Mouse (Mus musculus): ENCODE results near the gene Rps2. TPM values are rescaled to one million over a fixed set of nuclear protein-coding genes. Genes with fewer than 3 reads are reported as not detected.

Gene Rps2
- polyA plus RNA-seq, 1 experiment from 2014 or later, result 1,116 TPM

DNA sequence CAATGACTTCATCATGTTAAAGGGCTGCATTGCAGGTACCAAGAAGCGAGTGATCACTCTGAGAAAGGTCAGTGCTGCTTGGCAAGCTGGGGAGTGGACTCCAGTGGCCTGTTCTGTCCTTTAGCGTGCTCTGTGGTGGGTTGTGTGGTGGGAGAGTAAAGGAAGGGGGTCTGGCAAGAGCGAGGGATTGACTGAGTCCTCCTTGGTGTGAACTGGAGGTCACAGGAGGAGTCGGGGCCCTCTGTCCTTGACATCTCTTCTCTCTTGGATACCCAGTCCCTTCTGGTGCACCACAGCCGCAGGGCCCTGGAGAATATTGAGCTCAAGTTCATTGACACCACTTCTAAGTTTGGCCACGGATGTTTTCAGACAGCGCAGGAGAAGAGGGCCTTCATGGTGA is 17.5 kb downstream of the Rps2 start:
- Histone ChIP-seq H3K27me3 (no peaks in the 10 kb centered on the region), H3K27ac (0 out of 2 replicates have a peak overlapping the region, but pooled peaks have one; percentile 65), H3K36me3 (0 out of 2 replicates have a peak, but pooled peaks cover 4% of the 10 kb centered on the region), H3K4me3 (no peak overlapping the region), H3K9me3 (no peaks in the 10 kb centered on the region), H3K4me2 (replicated peaks) (no peak overlapping the region), H3K9ac (no peak overlapping the region), H3K4me1 (peaks cover 6% of the 10 kb centered on the region)
- ATAC-seq (ENCODE audit: insufficient number of reproducible peaks, insufficient read depth, low FRiP score, low TSS enrichment), result no peak
- WGBS, result 85% methylated on average over 7 of the region's 7 CpGs

GRCm38 (mm10) chr17:24736330-24737051 is 18.6 kb downstream of the Rps2 start, which contains the start of gene Msrb1:
Gene Msrb1 (plus strand): TSS chr17:24736642.
- 0 out of 2 replicates have a peak, but pooled peaks cover 10% of the 10 kb centered on the region for H3K36me3 ChIP-seq
- peak within 1 kb of the TSS; percentile 65 for H3K4me3 ChIP-seq
- H3K9me3 ChIP-seq, result no peaks in the 10 kb centered on the region
- WGBS, result under 1% methylated on average over 29 of the region's 29 CpGs
- no peaks in the 10 kb centered on the region for H3K27me3 ChIP-seq
- peak; percentile 92 for ATAC-seq (ENCODE audit: insufficient number of reproducible peaks, insufficient read depth, low FRiP score, low TSS enrichment)
- peak within 1 kb of the TSS; percentile 65; the same call in 1 of the 2 replicates for H3K27ac ChIP-seq
- H3K9ac ChIP-seq, result peak within 1 kb of the TSS; percentile 67
- H3K4me1 ChIP-seq, result peaks cover 6% of the 10 kb centered on the region
- H3K4me2 ChIP-seq (replicated peaks), result peak within 1 kb of the TSS; percentile 70

GRCm38 (mm10) chr17:24737135-24737810 is 19.4 kb downstream of the Rps2 start:
- 30% methylated on average over 8 of the region's 8 CpGs for WGBS
- H3K9me3 ChIP-seq, result no peaks in the 10 kb centered on the region
- H3K27ac ChIP-seq, result no peak overlapping the region

DNA sequence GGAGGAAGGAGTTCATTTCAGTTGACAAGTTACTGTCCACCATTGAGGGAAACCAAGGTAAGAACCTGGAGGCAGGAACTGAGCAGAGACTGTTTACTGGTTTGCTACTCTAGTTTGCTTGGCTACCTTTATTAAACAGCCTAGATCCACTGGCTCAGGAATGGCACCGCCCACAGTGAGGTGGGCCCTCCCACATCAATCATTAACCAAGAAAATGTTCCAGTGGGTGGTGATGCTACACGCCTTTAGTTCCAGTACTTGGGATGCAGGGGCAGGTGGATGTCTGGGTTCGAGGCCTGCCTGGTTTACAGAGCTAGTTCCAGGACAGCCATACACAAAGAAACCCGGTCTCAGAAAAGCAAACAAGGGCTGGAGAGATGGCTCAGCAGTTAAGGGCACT is 20.3 kb downstream of the Rps2 start:
- Histone ChIP-seq H3K9me3 (no peaks in the 10 kb centered on the region), H3K4me3 (no peak overlapping the region), H3K27ac (no peak overlapping the region), H3K27me3 (no peaks in the 10 kb centered on the region), H3K36me3 (0 out of 2 replicates have a peak, but pooled peaks cover 14% of the 10 kb centered on the region), H3K4me1 (peaks cover 6% of the 10 kb centered on the region), H3K9ac (no peak overlapping the region), H3K4me2 (replicated peaks) (no peak overlapping the region)
- no peak for ATAC-seq (ENCODE audit: insufficient number of reproducible peaks, insufficient read depth, low FRiP score, low TSS enrichment)
- 83% methylated on average over 4 of the region's 4 CpGs for WGBS

More at GRCm38 (mm10) chr17:24737135-24737810, 19.4 kb downstream of the Rps2 start:
- ATAC-seq (ENCODE audit: insufficient number of reproducible peaks, insufficient read depth, low FRiP score, low TSS enrichment), result no peak
- Histone ChIP-seq H3K9ac (peak overlapping the region; percentile 67), H3K4me3 (peak overlapping the region; percentile 65), H3K36me3 (0 out of 2 replicates have a peak, but pooled peaks cover 10% of the 10 kb centered on the region), H3K4me2 (replicated peaks) (peak overlapping the region; percentile 70), H3K4me1 (peaks cover 6% of the 10 kb centered on the region), H3K27me3 (no peaks in the 10 kb centered on the region)

GRCm38 (mm10) chr17:24739926-24740325 is 22.0 kb downstream of the Rps2 start:
- H3K27me3 ChIP-seq, result no peaks in the 10 kb centered on the region
- H3K9ac ChIP-seq, result no peak overlapping the region
- no peaks in the 10 kb centered on the region for H3K9me3 ChIP-seq
- 0 out of 2 replicates have a peak, but pooled peaks cover 14% of the 10 kb centered on the region for H3K36me3 ChIP-seq
- H3K4me3 ChIP-seq, result no peak overlapping the region
- peaks cover 6% of the 10 kb centered on the region for H3K4me1 ChIP-seq
- no peak overlapping the region for H3K27ac ChIP-seq
- 79% methylated on average over 8 of the region's 8 CpGs for WGBS
- no peak overlapping the region for H3K4me2 ChIP-seq (replicated peaks)
- ATAC-seq (ENCODE audit: insufficient number of reproducible peaks, insufficient read depth, low FRiP score, low TSS enrichment), result no peak

GRCm38 (mm10) chr17:24742307-24742706 is 24.4 kb downstream of the Rps2 start:
- no peak overlapping the region for H3K27ac ChIP-seq
- WGBS, result 81% methylated on average over 8 of the region's 8 CpGs
- H3K4me3 ChIP-seq, result no peak overlapping the region
- no peaks in the 10 kb centered on the region for H3K9me3 ChIP-seq
- no peak overlapping the region for H3K4me2 ChIP-seq (replicated peaks)
- H3K27me3 ChIP-seq, result no peaks in the 10 kb centered on the region
- H3K4me1 ChIP-seq, result peaks cover 9% of the 10 kb centered on the region; the same call in 1 of the 2 replicates
- ATAC-seq (ENCODE audit: insufficient number of reproducible peaks, insufficient read depth, low FRiP score, low TSS enrichment), result no peak
- 0 out of 2 replicates have a peak, but pooled peaks cover 14% of the 10 kb centered on the region for H3K36me3 ChIP-seq
- H3K9ac ChIP-seq, result no peak overlapping the region

DNA sequence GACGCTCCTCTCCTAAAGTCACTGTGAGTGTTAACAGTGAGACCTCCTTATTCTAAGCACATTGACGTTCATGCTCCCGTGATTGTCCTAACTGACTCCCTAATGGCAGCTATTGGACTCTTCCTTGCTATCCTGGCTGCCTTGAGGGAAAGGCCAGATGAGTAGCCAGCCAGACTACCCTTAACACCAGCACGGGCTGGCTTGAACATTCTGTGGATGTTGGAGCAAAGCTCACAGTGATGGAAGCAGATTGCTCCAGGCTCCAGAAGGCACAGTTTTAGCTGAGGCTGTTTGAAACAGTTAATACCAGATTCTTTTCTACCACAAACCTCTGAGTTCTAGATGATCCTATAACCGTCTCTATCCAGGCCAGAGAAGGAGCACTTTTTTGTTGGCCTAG is 26.0 kb downstream of the Rps2 start:
- Histone ChIP-seq H3K27ac (no peak overlapping the region), H3K4me3 (no peak overlapping the region), H3K4me2 (replicated peaks) (no peak overlapping the region), H3K9me3 (no peaks in the 10 kb centered on the region), H3K36me3 (0 out of 2 replicates have a peak, but pooled peaks cover 14% of the 10 kb centered on the region), H3K4me1 (0 out of 2 replicates have a peak, but pooled peaks cover 10% of the 10 kb centered on the region), H3K27me3 (no peaks in the 10 kb centered on the region), H3K9ac (no peak overlapping the region)
- 77% methylated on average over 5 of the region's 5 CpGs for WGBS
- no peak for ATAC-seq (ENCODE audit: insufficient number of reproducible peaks, insufficient read depth, low FRiP score, low TSS enrichment)

DNA sequence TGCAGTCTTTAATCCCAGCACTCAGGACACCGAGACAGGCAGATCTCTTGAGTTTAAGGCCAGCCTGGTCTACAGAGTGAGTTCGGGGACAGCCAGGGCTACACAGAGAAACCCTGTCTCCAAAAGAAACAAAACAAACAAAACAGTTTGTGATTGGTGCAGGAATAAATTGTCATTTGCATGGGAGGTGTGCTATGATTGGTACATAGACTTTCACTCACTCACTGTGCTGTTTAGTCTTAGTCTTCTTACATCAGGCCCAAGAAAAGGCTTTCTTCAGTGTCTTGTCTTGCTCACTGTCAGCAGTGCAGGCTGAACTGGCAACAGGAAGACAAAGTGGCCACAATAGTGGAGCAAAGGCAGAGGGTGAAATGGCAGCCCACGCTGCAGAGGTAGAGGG is 26.5 kb downstream of the Rps2 start:
- H3K4me2 ChIP-seq (replicated peaks), result no peak overlapping the region
- H3K27ac ChIP-seq, result no peak overlapping the region
- 0 out of 2 replicates have a peak, but pooled peaks cover 14% of the 10 kb centered on the region for H3K36me3 ChIP-seq
- H3K4me3 ChIP-seq, result no peak overlapping the region
- H3K4me1 ChIP-seq, result 0 out of 2 replicates have a peak, but pooled peaks cover 10% of the 10 kb centered on the region
- ATAC-seq (ENCODE audit: insufficient number of reproducible peaks, insufficient read depth, low FRiP score, low TSS enrichment), result no peak
- no peaks in the 10 kb centered on the region for H3K27me3 ChIP-seq
- H3K9ac ChIP-seq, result no peak overlapping the region
- WGBS, result 65% methylated on average over 3 of the region's 3 CpGs
- no peaks in the 10 kb centered on the region for H3K9me3 ChIP-seq

GRCm38 (mm10) chr17:24745526-24746497 is 27.9 kb downstream of the Rps2 start:
- 20% methylated on average over 7 of the region's 7 CpGs for WGBS
- peak; percentile 76; the same call in 1 of the 2 replicates for ATAC-seq (ENCODE audit: insufficient number of reproducible peaks, insufficient read depth, low FRiP score, low TSS enrichment)
- no peak overlapping the region for H3K4me3 ChIP-seq
- H3K9ac ChIP-seq, result no peak overlapping the region
- peaks cover 11% of the 10 kb centered on the region for H3K27me3 ChIP-seq
- no peaks in the 10 kb centered on the region for H3K9me3 ChIP-seq
- H3K36me3 ChIP-seq, result 0 out of 2 replicates have a peak, but pooled peaks cover 9% of the 10 kb centered on the region
- H3K4me1 ChIP-seq, result 0 out of 2 replicates have a peak, but pooled peaks cover 10% of the 10 kb centered on the region
- H3K4me2 ChIP-seq (replicated peaks), result no peak overlapping the region
- H3K27ac ChIP-seq, result no peak overlapping the region

- Histone ChIP-seq H3K27me3 (peaks cover 23% of the 10 kb centered on the region), H3K4me2 (replicated peaks) (no peak overlapping the region), H3K36me3 (0 out of 2 replicates have a peak, but pooled peaks cover 4% of the 10 kb centered on the region), H3K9ac (no peak overlapping the region), H3K9me3 (no peaks in the 10 kb centered on the region), H3K27ac (peak overlapping the region; percentile 30; the same call in 1 of the 2 replicates), H3K4me1 (peaks cover 12% of the 10 kb centered on the region; the same call in 1 of the 2 replicates), H3K4me3 (no peak overlapping the region)
- 34% methylated on average over 4 of the region's 4 CpGs for WGBS
- ATAC-seq (ENCODE audit: insufficient number of reproducible peaks, insufficient read depth, low FRiP score, low TSS enrichment), result no peak
These were observed 29.1 kb downstream of the Rps2 start for GRCm38 (mm10) chr17:24746986-24747385.

- Histone ChIP-seq H3K9me3 (no peaks in the 10 kb centered on the region), H3K4me1 (peaks cover 27% of the 10 kb centered on the region), H3K4me3 (0 out of 2 replicates have a peak overlapping the region, but pooled peaks have one; percentile 56)
These were observed 33.6 kb downstream of the Rps2 start for GRCm38 (mm10) chr17:24751528-24751927.

More at GRCm38 (mm10) chr17:24751528-24751927, 33.6 kb downstream of the Rps2 start:
- Histone ChIP-seq H3K4me2 (replicated peaks) (peak overlapping the region; percentile 98; the same call in 1 of the 2 replicates), H3K36me3 (no peaks in the 10 kb centered on the region), H3K27me3 (peaks cover 63% of the 10 kb centered on the region), H3K27ac (no peak overlapping the region), H3K9ac (no peak overlapping the region)
- WGBS, result 22% methylated on average over 4 of the region's 4 CpGs
- ATAC-seq (ENCODE audit: insufficient number of reproducible peaks, insufficient read depth, low FRiP score, low TSS enrichment), result no peak

All from embryonic facial prominence, embryonic 12.5 days (tissue).